Mouse (Mus musculus) CH12F3 (cell line): Measurements from ENCODE around the gene Rab7.
"Not testable (repeated sequence)": the region's sequence is repeated elsewhere in the genome, so short reads cannot be mapped to it uniquely, and the experiment has no call there.

ENCODE experiments used
- in situ Hi-C: fragments of 300-500 bp; cut with MboI; formaldehyde crosslinking; loops from 2 replicates; pipeline ENCODE4 v1.14.3; 2020; ENCODE audit warnings: low sequenced_read_pairs

The Rab7 gene

DNA sequence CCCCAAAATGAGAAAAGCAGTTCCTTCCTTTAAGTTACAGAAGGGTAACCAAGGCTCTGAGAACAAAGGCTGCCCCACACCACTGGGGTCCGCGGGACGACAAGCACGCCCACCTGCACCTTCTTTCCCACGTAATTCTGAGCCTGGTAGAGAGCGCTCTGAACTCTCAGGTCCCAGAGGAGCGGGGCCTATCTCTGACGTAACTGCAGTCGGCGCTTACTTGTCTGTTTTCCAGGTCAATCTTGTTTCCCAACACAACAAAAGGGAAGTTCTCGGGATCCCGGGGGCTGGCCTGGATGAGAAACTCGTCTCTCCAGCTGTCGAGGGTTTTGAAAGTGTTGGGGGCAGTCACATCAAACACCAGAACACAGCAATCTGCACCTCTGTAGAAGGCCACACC lies 40.3 kb downstream of the Rab7 start:
- in situ Hi-C loops = not testable (repeated sequence)

DNA sequence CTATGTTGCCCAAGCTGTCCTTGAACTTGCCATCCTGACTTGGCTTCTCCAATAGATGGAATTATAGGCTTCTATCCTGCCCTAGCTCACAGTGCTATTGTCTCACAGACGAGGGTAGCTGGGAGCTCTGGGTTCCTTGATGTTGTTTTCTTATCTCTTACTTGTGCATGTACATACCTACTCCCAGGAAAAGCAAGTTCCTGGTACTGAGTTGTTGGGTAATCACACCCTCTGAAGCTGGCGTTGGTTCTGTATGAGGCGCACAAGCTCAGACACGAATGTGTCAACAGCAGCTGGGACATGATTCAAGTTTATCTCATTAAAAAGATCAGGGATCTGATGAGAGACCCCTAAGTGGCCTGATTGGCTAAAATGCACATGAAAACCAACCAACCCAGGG lies 41.6 kb downstream of the Rab7 start:
- in situ Hi-C loops = no loop called here

DNA sequence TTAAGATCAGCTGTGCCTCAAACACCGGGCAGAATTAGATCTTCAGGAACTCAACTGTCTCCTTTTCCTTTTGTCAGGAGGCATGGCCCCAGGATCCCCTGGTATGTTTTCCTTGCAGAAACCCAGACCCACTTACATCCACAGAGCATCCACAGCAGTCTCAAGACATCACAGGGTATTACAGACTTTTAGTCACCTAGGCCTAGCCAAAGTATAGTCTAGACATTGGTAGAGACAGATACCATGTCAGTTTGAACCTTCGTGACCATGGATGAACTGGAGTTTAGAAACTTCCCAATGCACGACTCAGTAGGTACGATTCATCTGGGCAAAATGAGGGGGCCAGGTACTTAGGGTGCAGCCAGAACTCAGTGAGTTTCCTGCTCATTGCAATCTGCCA lies 46.7 kb downstream of the Rab7 start:
- in situ Hi-C loops = no loop called here

DNA sequence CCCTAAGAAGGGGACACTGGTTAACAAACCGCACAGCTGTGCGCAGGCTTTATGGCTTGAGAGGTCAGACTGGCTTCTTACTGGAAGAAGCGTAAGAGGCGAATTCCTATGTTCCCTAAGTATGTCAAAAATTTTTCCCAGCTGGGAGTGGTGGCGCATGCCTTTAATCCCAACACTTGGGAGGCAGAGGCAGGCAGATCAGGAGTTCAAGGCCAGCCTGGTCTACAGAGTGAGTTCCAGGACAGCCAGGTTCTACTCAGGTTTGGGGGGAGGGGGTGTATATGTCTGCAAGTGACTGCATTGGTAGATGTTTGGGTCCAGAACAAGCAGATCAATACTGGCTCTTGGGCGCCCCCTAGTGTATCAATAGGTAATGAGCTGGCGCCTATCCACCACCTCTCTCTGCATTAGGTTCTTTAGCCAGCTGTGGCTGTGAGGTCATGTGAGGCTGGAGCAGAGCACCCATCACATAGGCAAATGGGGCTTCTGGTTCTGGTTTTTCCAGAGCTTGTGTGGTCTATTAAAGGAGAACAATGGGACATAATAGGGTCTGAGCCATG lies 47.3 kb downstream of the Rab7 start:
- in situ Hi-C loops = no loop called here

DNA sequence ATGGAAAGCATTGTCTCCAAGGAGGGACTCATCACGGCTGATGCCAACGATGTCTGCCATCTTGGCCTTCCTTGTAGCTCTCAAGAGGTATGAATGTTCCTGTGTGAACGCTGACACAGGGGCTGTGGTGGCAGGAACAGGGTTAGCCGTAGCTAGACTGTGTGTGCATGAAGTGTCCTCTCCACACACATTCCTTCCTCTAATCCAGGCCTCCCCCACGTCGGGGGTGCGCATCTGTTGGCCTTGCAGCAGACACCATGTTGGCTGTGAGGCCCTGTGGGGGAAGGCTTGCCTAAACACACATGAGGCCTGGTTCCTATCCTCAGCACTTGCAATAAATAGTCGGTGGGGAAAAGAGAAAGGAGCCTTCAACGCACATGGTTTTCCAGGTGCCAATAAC lies 48.5 kb downstream of the Rab7 start:
- in situ Hi-C loops = no loop called here

GRCm38 (mm10) chr6:87995519-87995918 lies 49.6 kb downstream of the Rab7 start:
- in situ Hi-C loops = no loop called here

GRCm38 (mm10) chr6:87993790-87994571 lies 51.1 kb downstream of the Rab7 start:
- in situ Hi-C loops = loop anchor here (5.0 kb wide), 1 partner anchor 77 kb away; no protein-coding TSS in a partner anchor

- in situ Hi-C loops = loop anchor here (5.0 kb wide), 1 partner anchor 75 kb away; no protein-coding TSS in a partner anchor
Observed at GRCm38 (mm10) chr6:87992733-87993132, 52.3 kb downstream of the Rab7 start.

DNA sequence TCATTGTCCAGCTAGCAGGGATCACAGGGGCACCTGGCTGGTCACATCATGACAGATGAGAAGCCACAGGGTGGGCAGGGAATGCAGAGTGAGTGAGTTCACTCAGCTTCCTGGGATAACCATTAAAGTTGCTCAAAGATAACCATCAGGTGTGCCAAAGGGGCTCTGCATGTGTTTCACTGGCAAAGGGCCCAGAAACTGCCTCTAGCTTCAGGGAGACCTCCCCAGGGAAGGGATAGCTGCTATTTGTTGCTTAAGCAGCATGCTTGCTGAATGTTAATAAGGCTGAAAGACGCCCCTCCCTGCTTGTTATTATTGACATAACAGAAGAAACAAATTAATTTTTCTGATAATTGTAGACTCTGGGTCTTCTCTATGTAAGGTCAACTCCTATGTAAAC lies 53.2 kb downstream of the Rab7 start:
- in situ Hi-C loops = loop anchor here (5.0 kb wide), 1 partner anchor 75 kb away; no protein-coding TSS in a partner anchor

DNA sequence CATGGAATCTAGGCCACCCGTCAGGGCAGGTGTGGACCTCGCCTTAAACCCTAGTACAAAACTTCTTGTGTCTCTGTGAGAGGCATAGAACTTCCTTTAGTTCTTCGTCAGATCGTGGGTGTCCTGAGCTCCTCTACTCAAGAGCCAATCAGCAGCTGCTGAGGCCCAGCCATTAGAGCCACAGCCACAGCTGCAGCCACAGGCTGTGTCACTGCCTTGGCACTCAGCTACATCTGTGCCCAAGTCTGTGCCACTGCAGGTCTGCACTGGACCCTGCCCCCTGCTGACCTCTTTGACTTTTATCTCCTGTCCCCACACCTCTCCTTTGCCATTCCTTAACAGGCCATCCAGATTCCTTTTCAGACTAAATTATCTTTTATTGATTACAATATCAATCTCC lies 53.9 kb downstream of the Rab7 start:
- in situ Hi-C loops = loop anchor here (5.0 kb wide), 1 partner anchor 74 kb away; no protein-coding TSS in a partner anchor

- in situ Hi-C loops = no loop called here
Observed at GRCm38 (mm10) chr6:87982506-87982905, 62.6 kb downstream of the Rab7 start.

GRCm38 (mm10) chr6:87981547-87982256 lies 63.4 kb downstream of the Rab7 start, which contains the start of gene H1fx:
TSS of gene H1fx (minus strand) at chr6:87981637.
- in situ Hi-C loops = no loop called here

DNA sequence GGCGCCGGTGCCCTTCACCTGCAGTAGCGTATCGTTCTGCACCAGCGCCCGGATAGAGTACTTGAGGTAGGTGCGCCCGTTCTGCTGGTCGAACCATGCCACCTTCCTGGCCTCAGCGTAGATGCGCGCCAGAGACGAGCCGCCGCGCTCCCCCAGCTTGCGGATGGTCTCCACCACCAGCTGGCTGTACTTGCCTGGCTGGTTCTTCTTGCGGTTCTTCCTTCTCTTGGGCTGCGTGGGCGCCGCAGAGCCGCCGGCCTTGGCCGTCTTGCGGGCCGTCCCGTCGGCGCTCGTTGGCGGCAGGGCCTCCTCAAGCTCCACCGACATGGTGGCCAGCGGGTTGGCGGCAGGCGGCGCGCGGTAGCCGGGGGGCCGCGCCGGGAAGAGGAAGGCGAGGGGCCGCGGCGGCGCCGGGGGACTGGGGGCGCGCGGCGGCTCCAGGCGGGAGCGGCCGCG lies 64.0 kb downstream of the Rab7 start:
- in situ Hi-C loops = no loop called here

DNA sequence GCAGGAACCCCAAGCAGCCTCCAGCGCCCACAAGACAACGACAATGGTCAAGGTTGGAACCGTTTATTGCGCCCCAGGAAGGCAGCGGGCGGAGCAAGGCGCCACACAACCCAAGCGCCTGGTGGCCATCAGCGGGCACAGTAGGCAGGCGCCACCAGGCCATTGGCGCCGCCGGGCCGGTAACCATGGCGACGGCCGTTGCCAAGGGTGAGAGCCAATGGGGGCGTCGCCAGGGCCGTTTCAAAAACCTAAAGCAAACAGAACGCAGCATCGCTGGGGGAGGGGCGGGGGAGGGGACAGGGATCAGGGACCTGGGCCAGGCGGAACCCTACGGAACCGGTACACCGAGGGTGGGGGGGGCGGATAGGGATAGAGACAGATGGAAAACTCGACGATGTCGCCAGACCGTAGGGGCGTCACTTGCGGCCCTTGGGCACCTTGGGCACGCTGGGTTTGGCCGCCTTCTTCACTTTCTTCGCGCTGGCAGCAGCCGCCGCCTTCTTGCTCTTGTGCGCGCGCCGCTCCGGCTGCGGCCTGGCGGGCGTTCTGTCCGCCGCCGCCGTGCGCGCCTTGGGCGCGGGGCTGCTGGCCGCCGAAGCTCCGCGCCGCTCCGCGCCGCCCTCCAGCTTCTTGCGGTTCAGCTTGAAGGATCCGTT lies 64.6 kb downstream of the Rab7 start:
- in situ Hi-C loops = no loop called here

GRCm38 (mm10) chr6:87979728-87980127 lies 65.3 kb downstream of the Rab7 start:
- in situ Hi-C loops = no loop called here

- in situ Hi-C loops = no loop called here
Observed at GRCm38 (mm10) chr6:87970041-87970440, 75.0 kb downstream of the Rab7 start.

DNA sequence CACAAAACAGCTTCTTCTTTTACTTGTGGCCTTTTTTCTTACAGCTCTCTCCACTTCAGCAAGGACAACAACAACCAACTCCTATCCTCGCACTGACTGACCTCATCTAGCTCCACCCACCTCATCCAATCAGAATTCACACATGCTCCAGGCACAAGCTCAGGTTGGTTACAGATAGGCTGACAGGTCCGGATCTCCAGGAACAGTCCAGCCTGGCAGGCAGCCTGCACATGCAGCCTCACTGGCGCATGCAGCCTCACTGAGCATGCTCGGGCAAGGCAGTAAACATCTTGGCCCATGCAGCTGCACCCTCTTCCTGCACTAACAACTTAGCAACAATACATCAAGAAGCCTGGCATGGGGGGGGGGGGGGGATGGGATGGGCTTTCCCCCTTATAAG lies 82.6 kb downstream of the Rab7 start:
- in situ Hi-C loops = not testable (repeated sequence)
